Mouse (Mus musculus): ENCODE results near the gene Pin4. TPM values are rescaled to one million over a fixed set of nuclear protein-coding genes. Genes with fewer than 3 reads are reported as not detected.
A peak's percentile ranks its signal among the peaks of the same experiment; 100 is the strongest.

Pin4 gene
- polyA plus RNA-seq (2016; fragmentation: Nextera tagmentation; extraction: Ambion mirVana), result 84.1 and 91.2 TPM in 2 replicates

- 0 out of 2 replicates have a peak, but pooled peaks cover 3% of the 10 kb centered on the region for H3K4me1 ChIP-seq
- peak within 1 kb of the TSS; percentile 60 for H3K9ac ChIP-seq
- WGBS, result 13% methylated on average over 30 of the region's 30 CpGs
- H3K4me3 ChIP-seq, result peak within 1 kb of the TSS; percentile 57
- H3K27me3 ChIP-seq (replicated peaks), result no peaks in the 10 kb centered on the region
- H3K36me3 ChIP-seq, result peaks cover 4% of the 10 kb centered on the region
- peak within 1 kb of the TSS; percentile 64 for H3K4me2 ChIP-seq (replicated peaks)
- H3K9me3 ChIP-seq, result no peaks in the 10 kb centered on the region
- H3K27ac ChIP-seq, result no peak within 1 kb of the TSS
- peak; percentile 99 for ATAC-seq (ENCODE audit: low FRiP score, low read depth)
Measured at GRCm38 (mm10) chrX:102119042-102119864, at the start of gene Pin4. TSS of gene Pin4 (plus strand) at chrX:102119447.

GRCm38 (mm10) chrX:102070591-102071471 is 48.4 kb upstream of the Pin4 start, which contains the start of gene Rtl5:
TSS of gene Rtl5 (minus strand) at chrX:102071304.
- Histone ChIP-seq H3K4me2 (replicated peaks) (peak within 1 kb of the TSS; percentile 65), H3K27me3 (replicated peaks) (no peaks in the 10 kb centered on the region; the same call in 1 of the 2 replicates), H3K4me3 (peak within 1 kb of the TSS; percentile 50), H3K27ac (no peak within 1 kb of the TSS), H3K9me3 (no peaks in the 10 kb centered on the region), H3K36me3 (no peaks in the 10 kb centered on the region), H3K9ac (peak within 1 kb of the TSS; percentile 62), H3K4me1 (peaks cover 10% of the 10 kb centered on the region; the same call in 1 of the 2 replicates)
- peak; percentile 90 for ATAC-seq (ENCODE audit: low FRiP score, low read depth)
- 18% methylated on average over 61 of the region's 61 CpGs for WGBS

DNA sequence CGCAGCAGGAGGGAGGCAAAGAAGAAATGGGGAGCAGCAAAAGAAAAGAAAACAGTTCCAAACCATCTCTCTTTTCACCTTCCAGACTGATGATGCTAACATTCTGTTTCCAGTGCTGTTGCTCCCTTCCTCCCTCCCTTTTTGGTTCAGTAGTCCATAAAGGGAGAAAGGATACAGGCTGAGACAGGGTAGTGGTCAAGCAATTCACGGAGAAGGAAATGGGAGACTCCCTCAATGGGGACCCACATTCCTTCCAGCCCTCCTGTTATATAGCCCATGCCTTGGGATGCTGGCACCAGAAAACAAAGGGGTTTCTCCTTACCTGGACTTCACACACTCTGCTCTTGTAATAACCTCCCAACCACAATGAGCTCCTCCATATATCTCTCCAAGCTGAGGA is 47.7 kb upstream of the Pin4 start:
- Histone ChIP-seq H3K9me3 (no peaks in the 10 kb centered on the region), H3K36me3 (no peaks in the 10 kb centered on the region), H3K4me2 (replicated peaks) (peak overlapping the region; percentile 65), H3K27me3 (replicated peaks) (no peaks in the 10 kb centered on the region; the same call in 1 of the 2 replicates), H3K9ac (no peak overlapping the region; the same call in 1 of the 2 replicates), H3K4me1 (peaks cover 10% of the 10 kb centered on the region; the same call in 1 of the 2 replicates), H3K4me3 (peak overlapping the region; percentile 50), H3K27ac (no peak overlapping the region)
- ATAC-seq (ENCODE audit: low FRiP score, low read depth), result peak; percentile 11; the same call in 1 of the 2 replicates
- WGBS, result 23% methylated on average over 2 of the region's 2 CpGs

DNA sequence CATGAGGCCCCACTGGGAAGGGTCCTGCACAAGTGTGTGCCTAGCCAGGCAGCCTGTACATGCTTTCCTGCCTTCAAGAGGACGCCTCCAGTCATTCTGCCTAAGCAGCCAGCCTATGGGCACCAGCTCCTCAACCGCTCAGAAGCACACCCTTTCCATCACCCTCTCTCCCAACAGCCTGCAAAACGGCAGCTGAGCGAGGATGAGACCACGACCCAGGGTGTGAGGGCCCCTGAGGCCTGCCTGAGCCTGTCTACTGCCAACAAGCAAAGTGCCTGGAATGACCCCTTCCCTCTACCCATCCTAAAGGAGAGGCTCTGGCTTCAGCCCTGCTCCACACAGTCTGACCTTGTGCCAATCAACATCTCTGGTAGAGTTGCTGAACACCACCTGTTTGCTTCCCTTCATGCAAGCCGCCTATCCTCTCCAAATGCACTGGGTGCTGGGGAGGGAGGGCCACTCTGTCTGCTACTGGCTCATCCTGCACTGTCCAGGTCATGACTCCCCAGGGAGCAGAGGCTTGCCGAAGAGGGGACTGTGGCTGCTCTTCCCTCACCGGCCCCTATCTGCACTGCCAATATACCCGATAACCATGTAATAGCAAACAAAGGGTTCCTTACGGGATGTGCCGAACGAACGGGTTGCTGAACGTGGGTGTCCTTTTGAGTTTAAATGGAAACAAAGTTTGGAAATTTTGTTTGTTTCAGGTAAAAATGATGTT is 45.5 kb upstream of the Pin4 start:
- no peak for ATAC-seq (ENCODE audit: low FRiP score, low read depth)
- no peak overlapping the region for H3K4me3 ChIP-seq
- H3K4me2 ChIP-seq (replicated peaks), result no peak overlapping the region
- no peaks in the 10 kb centered on the region for H3K9me3 ChIP-seq
- H3K27me3 ChIP-seq (replicated peaks), result no peaks in the 10 kb centered on the region; the same call in 1 of the 2 replicates
- H3K9ac ChIP-seq, result no peak overlapping the region
- no peak overlapping the region for H3K27ac ChIP-seq
- WGBS, result 61% methylated on average over 14 of the region's 14 CpGs
- peaks cover 5% of the 10 kb centered on the region; the same call in 1 of the 2 replicates for H3K4me1 ChIP-seq
- no peaks in the 10 kb centered on the region for H3K36me3 ChIP-seq

DNA sequence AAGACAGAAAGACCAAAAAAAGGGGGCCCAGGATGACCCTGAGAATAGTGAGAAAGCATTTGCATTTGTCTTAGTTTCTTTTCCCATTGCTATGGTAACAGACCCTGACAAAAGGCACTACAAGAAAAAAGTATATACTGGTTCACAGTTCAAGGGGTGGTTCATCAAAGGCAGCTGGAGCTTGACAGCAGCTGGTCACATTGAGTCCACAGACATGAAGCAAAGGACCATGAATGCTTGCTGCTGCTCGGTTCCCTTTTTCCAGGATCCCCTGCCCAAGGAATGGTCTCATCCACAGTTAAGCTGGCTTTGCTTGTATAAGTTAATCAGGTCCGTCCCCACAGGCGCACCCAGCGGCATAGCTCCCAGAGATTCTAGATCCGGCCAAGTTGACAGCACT is 44.8 kb upstream of the Pin4 start:
- Histone ChIP-seq H3K4me3 (no peak overlapping the region), H3K27ac (no peak overlapping the region), H3K27me3 (replicated peaks) (no peaks in the 10 kb centered on the region; the same call in 1 of the 2 replicates), H3K4me1 (peaks cover 5% of the 10 kb centered on the region; the same call in 1 of the 2 replicates), H3K4me2 (replicated peaks) (no peak overlapping the region), H3K36me3 (no peaks in the 10 kb centered on the region), H3K9me3 (no peaks in the 10 kb centered on the region), H3K9ac (no peak overlapping the region)
- WGBS, result 60% methylated on average over 5 of the region's 5 CpGs
- ATAC-seq (ENCODE audit: low FRiP score, low read depth), result no peak

- WGBS, result 74% methylated on average over 4 of the region's 4 CpGs
- no peak overlapping the region for H3K4me2 ChIP-seq (replicated peaks)
- ATAC-seq (ENCODE audit: low FRiP score, low read depth), result no peak
- 0 out of 2 replicates have a peak, but pooled peaks cover 5% of the 10 kb centered on the region for H3K4me1 ChIP-seq
- H3K9me3 ChIP-seq, result no peaks in the 10 kb centered on the region
- H3K9ac ChIP-seq, result no peak overlapping the region
- H3K36me3 ChIP-seq, result no peaks in the 10 kb centered on the region
- H3K27ac ChIP-seq, result no peak overlapping the region
- H3K27me3 ChIP-seq (replicated peaks), result no peaks in the 10 kb centered on the region; the same call in 1 of the 2 replicates
- H3K4me3 ChIP-seq, result no peak overlapping the region
Measured at GRCm38 (mm10) chrX:102075158-102075557, 44.1 kb upstream of the Pin4 start.

DNA sequence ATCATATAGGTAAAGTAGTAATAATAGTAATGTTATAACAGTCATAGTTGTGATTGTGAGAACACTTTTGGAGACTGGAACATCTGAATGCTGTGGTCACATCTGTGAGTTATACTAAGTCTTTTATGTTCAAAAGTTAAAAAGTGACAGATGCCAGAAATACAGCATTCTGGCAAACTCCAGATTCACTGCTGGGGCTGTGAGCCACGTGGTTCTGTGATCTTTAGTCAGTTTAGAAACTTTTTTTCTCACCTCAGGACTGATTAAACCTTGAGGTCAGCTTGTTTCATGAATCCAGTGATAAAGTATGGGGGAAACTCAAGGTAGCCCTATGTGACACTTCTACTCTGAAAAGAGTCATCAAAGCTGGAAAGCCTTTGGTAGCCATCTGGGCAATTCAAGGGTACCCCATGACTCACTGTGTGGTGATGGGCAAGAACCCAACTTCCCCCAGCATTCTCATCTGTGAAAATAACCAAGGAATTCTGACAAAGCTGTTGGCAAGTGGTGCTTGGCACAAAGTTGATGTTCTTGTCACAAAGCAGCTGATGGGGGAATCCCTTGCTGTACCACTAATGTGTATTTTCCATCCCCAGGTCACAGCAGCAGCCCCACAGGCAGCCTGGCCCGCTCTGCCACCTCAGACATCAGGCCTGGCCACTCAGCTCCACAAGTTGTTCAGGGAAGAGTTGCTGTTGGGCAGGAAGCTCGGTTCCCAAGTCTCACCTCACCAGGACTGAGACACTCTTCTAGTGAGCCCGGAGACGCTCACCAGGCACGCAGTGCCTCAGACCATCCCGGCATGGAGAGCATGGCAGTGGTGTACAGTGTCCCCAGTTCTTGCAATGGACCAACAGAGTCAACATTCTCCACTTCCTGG is 42.1 kb upstream of the Pin4 start:
- 88% methylated on average over 7 of the region's 7 CpGs for WGBS
- H3K4me3 ChIP-seq, result no peak overlapping the region
- H3K27me3 ChIP-seq (replicated peaks), result no peaks in the 10 kb centered on the region; the same call in 1 of the 2 replicates
- no peaks in the 10 kb centered on the region for H3K36me3 ChIP-seq
- H3K4me2 ChIP-seq (replicated peaks), result no peak overlapping the region
- no peak overlapping the region for H3K9ac ChIP-seq
- no peak for ATAC-seq (ENCODE audit: low FRiP score, low read depth)
- no peak overlapping the region for H3K27ac ChIP-seq
- H3K9me3 ChIP-seq, result no peaks in the 10 kb centered on the region
- peaks cover 15% of the 10 kb centered on the region; the same call in 1 of the 2 replicates for H3K4me1 ChIP-seq

GRCm38 (mm10) chrX:102081076-102081475 is 38.2 kb upstream of the Pin4 start:
- Histone ChIP-seq H3K36me3 (no peaks in the 10 kb centered on the region), H3K4me2 (replicated peaks) (peak overlapping the region; percentile 27; the same call in 1 of the 2 replicates)
- 0 out of 2 replicates have a peak, but pooled peaks have one; percentile 6 for ATAC-seq (ENCODE audit: low FRiP score, low read depth)

GRCm38 (mm10) chrX:102081573-102082279 is 37.5 kb upstream of the Pin4 start:
- no peaks in the 10 kb centered on the region for H3K9me3 ChIP-seq
- peak overlapping the region; percentile 74; the same call in 1 of the 2 replicates for H3K27ac ChIP-seq
- peaks cover 10% of the 10 kb centered on the region; the same call in 1 of the 2 replicates for H3K4me1 ChIP-seq
- ATAC-seq (ENCODE audit: low FRiP score, low read depth), result peak; percentile 94
- H3K36me3 ChIP-seq, result no peaks in the 10 kb centered on the region
- 30% methylated on average over 7 of the region's 7 CpGs for WGBS
- H3K9ac ChIP-seq, result no peak overlapping the region
- H3K27me3 ChIP-seq (replicated peaks), result no peaks in the 10 kb centered on the region
- no peak overlapping the region for H3K4me3 ChIP-seq
- peak overlapping the region; percentile 27; the same call in 1 of the 2 replicates for H3K4me2 ChIP-seq (replicated peaks)

More at GRCm38 (mm10) chrX:102081076-102081475, 38.2 kb upstream of the Pin4 start:
- H3K9me3 ChIP-seq, result no peaks in the 10 kb centered on the region
- H3K27ac ChIP-seq, result no peak overlapping the region
- 41% methylated on average over 10 of the region's 10 CpGs for WGBS
- H3K4me1 ChIP-seq, result peaks cover 10% of the 10 kb centered on the region; the same call in 1 of the 2 replicates
- no peak overlapping the region for H3K9ac ChIP-seq
- no peak overlapping the region for H3K4me3 ChIP-seq
- H3K27me3 ChIP-seq (replicated peaks), result no peaks in the 10 kb centered on the region

DNA sequence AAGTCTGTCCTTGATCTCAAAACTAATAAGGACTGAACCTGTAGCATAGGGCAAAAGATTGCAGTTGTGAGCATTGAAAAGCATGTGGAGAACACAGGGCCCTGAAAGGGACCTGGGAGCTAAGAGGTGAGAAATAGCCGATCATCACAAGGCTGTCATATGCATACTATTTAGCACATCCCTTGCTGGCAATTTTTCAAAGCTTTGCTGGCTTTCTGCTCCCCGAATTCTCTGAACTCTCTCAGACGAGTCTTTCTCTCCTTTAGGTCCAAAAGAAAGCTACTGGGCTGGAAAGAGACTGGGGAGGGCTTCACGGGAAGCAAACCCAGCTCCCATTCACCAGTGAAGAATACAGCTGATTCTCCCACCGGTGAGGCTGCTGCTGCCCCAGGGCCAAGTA is 36.9 kb upstream of the Pin4 start:
- H3K4me3 ChIP-seq, result no peak overlapping the region
- peak overlapping the region; percentile 74; the same call in 1 of the 2 replicates for H3K27ac ChIP-seq
- no peaks in the 10 kb centered on the region for H3K27me3 ChIP-seq (replicated peaks)
- H3K4me2 ChIP-seq (replicated peaks), result no peak overlapping the region
- H3K36me3 ChIP-seq, result no peaks in the 10 kb centered on the region
- peaks cover 10% of the 10 kb centered on the region; the same call in 1 of the 2 replicates for H3K4me1 ChIP-seq
- no peak overlapping the region for H3K9ac ChIP-seq
- 33% methylated on average over 5 of the region's 5 CpGs for WGBS
- no peaks in the 10 kb centered on the region for H3K9me3 ChIP-seq
- ATAC-seq (ENCODE audit: low FRiP score, low read depth), result peak; percentile 26

Data from neural tube, embryonic 12.5 days (tissue).